Comparison of ENCODE assay signal across 17 mouse cellular contexts in genomic region chr12:101982977-101983376, GRCm38 (mm10). TPM values are rescaled to one million over a fixed set of nuclear protein-coding genes. Genes with fewer than 3 reads are reported as not detected.
DNase-seq lines count a peak whose midpoint lies in the region.
"Had no signal": no experiment of that assay in that cellular context is flagged by ENCODE, and none has a peak within 500 bp of the region (broad histone marks: within the 10 kb centered on the region; RNA-seq: fewer than 3 reads in every experiment).

No protein-coding gene starts in this region.

- DNase-seq in heart, adult 11 months: peak; percentile 69
- DNase-seq in heart, postnatal 10 days: no peak
- peak; percentile 23 for DNase-seq in adrenal gland, postnatal 10 days
- peak; percentile 26 for DNase-seq in adrenal gland, postnatal 25 days
- no peak for DNase-seq in layer of hippocampus, adult 9-10 months (ENCODE audit: low spot score)
- no peak for DNase-seq in lung, postnatal 10 days
- DNase-seq: cerebellum, adult 11 months; cerebellum, adult 2 months; cerebellum, adult 9-11 months; cerebellum, postnatal 25 days; forebrain, postnatal 0 days; gastrocnemius, adult 2 months; gastrocnemius, postnatal 14 days; heart, adult 18-20 months; heart, postnatal 14 days; heart, postnatal 4 days; kidney, adult 11 months had no signal

- intact Hi-C loops in heart, postnatal 10 days (cut with DNase I): loop anchor here (5.0 kb wide), 1 partner anchor 479 kb away; no protein-coding TSS in a partner anchor

RNA-seq across cellular contexts. Expression of gene Cpsf2, which starts 7.2 kb away (rescaled TPM):
- total RNA-seq in heart, postnatal 10 days (2021): 10 to 100 TPM; 20.3 to 20.9 TPM
- total RNA-seq in adrenal gland, postnatal 10 days (2021): 10 to 100 TPM; 27.3 to 28.0 TPM
- 39.6 and 39.7 TPM in 2 replicates for total RNA-seq in adrenal gland, postnatal 25 days (2021)

RNA-seq across cellular contexts. Expression of gene Atxn3, which starts 24.9 kb away (rescaled TPM):
- total RNA-seq in heart, postnatal 10 days (2021): 10 to 100 TPM in 1 of 2 experiments, 1 to 10 TPM in 1; 9.9 to 14.0 TPM
- 10 to 100 TPM; 16.4 to 17.2 TPM for total RNA-seq in adrenal gland, postnatal 10 days (2021)
- total RNA-seq in adrenal gland, postnatal 25 days (2021): 18.5 and 30.1 TPM in 2 replicates

Comparison
In these comparisons a context has a peak if more than half of its experiments do, and no peak if none do; other contexts are left out.
1. DNase-seq: peak in heart, adult 11 months (single experiment), adrenal gland, postnatal 10 days (single experiment) and adrenal gland, postnatal 25 days (single experiment); none in heart, postnatal 10 days (0 of 2), layer of hippocampus, adult 9-10 months (single experiment) and lung, postnatal 10 days (single experiment).